Mouse (Mus musculus) spleen, postnatal 14 days (tissue): ENCODE results near the gene Tox3.

ENCODE experiments used
- DNase-seq, 2 experiments: peaks; one replicate each; pipeline ENCODE4 v3.0.0; 2021 to 2022; ENCODE audit warnings: low spot score in 2 of 2

Tox3 gene

GRCm38 (mm10) chr8:90330377-90331285 lies 17.5 kb downstream of the Tox3 start:
- DNase-seq: no peak

- DNase-seq: no peak
These were observed 24.3 kb downstream of the Tox3 start for GRCm38 (mm10) chr8:90323824-90324223.

GRCm38 (mm10) chr8:90322701-90323439 lies 25.3 kb downstream of the Tox3 start:
- DNase-seq: no peak

- no peak for DNase-seq
These were observed 26.9 kb downstream of the Tox3 start for GRCm38 (mm10) chr8:90321255-90321654.

- DNase-seq: no peak
These were observed 33.8 kb downstream of the Tox3 start for GRCm38 (mm10) chr8:90314312-90314711.

GRCm38 (mm10) chr8:90302951-90303350 lies 45.2 kb downstream of the Tox3 start:
- no peak for DNase-seq

GRCm38 (mm10) chr8:90302252-90302651 lies 45.9 kb downstream of the Tox3 start:
- DNase-seq: no peak

GRCm38 (mm10) chr8:90301543-90301942 lies 46.6 kb downstream of the Tox3 start:
- no peak for DNase-seq

GRCm38 (mm10) chr8:90300973-90301372 lies 47.2 kb downstream of the Tox3 start:
- DNase-seq: no peak

- no peak for DNase-seq
These were observed 54.1 kb downstream of the Tox3 start for GRCm38 (mm10) chr8:90294061-90294460.

GRCm38 (mm10) chr8:90290811-90291210 lies 57.3 kb downstream of the Tox3 start:
- no peak for DNase-seq

GRCm38 (mm10) chr8:90276722-90277121 lies 71.4 kb downstream of the Tox3 start:
- no peak for DNase-seq

GRCm38 (mm10) chr8:90273182-90273581 lies 75.0 kb downstream of the Tox3 start:
- no peak for DNase-seq

GRCm38 (mm10) chr8:90271920-90272319 lies 76.2 kb downstream of the Tox3 start:
- DNase-seq: no peak

- no peak for DNase-seq
These were observed 80.4 kb downstream of the Tox3 start for GRCm38 (mm10) chr8:90267698-90268256.

- no peak for DNase-seq
These were observed 81.2 kb downstream of the Tox3 start for GRCm38 (mm10) chr8:90266986-90267385.

- DNase-seq: no peak
These were observed 81.9 kb downstream of the Tox3 start for GRCm38 (mm10) chr8:90266239-90266638.

- no peak for DNase-seq
These were observed 93.8 kb downstream of the Tox3 start for GRCm38 (mm10) chr8:90254158-90254867.

GRCm38 (mm10) chr8:90246357-90246756 lies 101.8 kb downstream of the Tox3 start:
- no peak for DNase-seq

- DNase-seq: no peak
These were observed 102.3 kb downstream of the Tox3 start for GRCm38 (mm10) chr8:90245828-90246227.

GRCm38 (mm10) chr8:90245187-90245586 lies 103.0 kb downstream of the Tox3 start:
- DNase-seq: no peak
